Mouse (Mus musculus): ENCODE measurements around the gene Scube1.

The Scube1 gene

GRCm38 (mm10) chr15:83565434-83565833 is 159.4 kb downstream of the Scube1 start:
- no peak for DNase-seq (ENCODE audit: low spot score in 2 of 2)

DNA sequence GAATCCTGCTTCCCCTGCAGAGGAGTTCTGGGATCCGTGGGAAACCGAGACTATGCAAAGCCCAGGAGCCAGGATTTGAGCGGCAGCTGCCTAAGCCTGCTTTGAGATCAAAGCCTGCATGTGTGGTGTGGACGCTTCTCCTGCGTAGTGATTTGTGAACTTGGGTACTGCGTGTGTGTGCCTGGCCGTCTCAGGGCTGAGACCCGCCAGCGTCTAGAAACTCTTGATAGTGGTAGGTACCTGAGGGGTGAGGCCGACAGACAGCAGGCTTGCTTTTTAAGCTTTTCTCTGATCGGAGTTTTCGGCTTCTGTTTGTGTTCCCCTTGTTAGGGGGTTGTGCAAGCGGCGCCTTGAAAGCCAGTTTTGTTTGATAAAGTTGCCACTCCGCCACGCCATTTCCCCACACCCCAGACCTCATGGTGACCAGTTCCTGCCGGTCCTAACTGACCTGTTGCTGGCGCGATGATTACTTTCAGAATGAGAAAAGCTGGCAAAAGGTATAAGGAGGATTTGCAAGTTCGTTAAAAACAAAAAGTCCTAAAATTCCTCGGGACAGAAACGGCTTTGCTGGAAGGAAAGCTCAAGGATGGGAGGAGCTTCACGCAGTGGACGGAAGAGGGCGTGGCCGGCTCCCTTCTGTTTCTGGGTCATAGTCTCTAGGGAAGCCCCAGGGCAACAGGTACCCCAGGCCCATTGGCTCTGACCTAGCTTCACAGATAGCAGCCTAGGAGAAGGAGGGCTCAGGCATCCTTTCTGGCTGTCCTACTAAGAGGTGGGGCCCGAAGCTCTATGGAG is 160.8 kb downstream of the Scube1 start:
- DNase-seq (ENCODE audit: low spot score in 2 of 2) = no peak

DNA sequence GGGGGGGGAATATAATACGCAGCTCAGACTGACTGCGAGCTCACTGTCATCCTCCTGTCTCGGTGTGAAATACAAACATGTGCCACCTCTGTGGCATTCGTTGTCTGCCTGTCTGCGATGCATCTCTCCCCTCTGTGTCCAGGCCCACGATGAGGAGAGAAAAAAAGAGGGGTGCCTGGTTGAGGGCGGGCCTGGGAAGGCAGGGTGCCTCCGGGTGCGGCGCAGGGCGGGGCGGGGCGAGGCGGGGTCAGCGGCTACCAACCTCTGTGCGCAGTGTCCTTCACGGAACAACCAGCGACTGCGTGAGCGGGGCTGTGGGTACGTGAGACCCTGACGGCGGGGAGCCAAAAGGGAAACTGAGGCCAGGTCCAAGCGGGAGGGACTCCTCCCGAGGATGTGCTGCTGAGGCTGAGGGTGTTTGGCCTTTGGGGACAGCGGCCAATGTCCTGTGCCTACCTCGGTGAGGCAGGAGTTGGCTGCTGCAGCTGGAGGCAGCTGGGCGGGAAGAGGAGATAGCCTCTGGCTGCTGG is 161.4 kb downstream of the Scube1 start, which contains the start of the genes Tspo and Mcat:
Gene Tspo (plus strand): TSS at position 266 of the 530 bp plus-strand sequence.
Gene Mcat (minus strand): TSS at position 461 of the 530 bp plus-strand sequence.
- DNase-seq (ENCODE audit: low spot score in 2 of 2) = peak in 1 of 2 experiments; percentile 45

GRCm38 (mm10) chr15:83562626-83563270 is 162.1 kb downstream of the Scube1 start:
- DNase-seq (ENCODE audit: low spot score in 2 of 2) = peak; percentile 75 to 82

GRCm38 (mm10) chr15:83560941-83561477 is 163.8 kb downstream of the Scube1 start:
- no peak for DNase-seq (ENCODE audit: low spot score in 2 of 2)

GRCm38 (mm10) chr15:83555161-83555974 is 169.5 kb downstream of the Scube1 start:
- DNase-seq (ENCODE audit: low spot score in 2 of 2) = peak; percentile 81 to 87
